Mouse (Mus musculus): ENCODE data around the gene Kcnh1. TPM values are rescaled to one million over a fixed set of nuclear protein-coding genes. Genes with fewer than 3 reads are reported as not detected.

Gene Kcnh1
- polyA plus RNA-seq, 1 experiment, result 0.01 TPM

DNA sequence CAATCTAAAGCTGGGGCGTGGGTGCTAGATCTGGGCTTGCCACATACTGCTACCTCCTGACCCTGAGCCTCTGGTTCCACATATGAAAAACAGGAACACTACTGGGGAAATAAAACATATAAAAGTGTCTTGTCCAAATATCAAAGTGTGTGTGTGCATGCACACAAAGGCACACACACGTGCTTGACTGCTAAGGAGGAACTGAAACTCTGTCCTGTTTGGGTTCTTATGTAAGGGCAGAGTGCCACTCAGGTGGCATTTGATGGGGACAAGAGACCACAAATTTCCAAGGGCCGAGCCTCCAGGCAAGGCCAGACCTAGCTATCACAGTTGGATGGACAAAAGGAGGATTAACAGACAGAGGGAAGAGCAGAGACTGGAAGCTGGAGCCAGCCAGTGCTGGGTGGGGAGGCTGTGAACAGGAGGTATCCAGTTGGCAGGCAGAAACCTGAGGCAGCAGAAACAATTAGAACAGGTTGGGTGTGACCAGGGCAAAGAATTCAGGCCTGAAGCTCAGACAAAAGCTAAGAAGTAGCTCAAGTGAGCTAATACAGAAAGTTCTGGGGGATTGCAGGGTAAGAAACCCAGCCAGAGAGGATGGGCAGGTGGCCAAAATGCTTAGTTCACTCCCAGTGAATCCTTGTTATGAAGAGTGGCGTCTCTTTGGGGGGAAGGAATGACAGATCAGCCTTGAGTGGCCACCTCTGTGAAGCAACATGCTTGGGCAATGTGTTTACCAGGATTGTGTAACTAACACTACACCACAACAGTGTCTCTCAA, 259.2 kb downstream of the Kcnh1 start:
- no peaks in the 10 kb centered on the region for H3K27me3 ChIP-seq (ENCODE audit: control insufficient read depth, insufficient read depth, insufficient read length)
- no peak overlapping the region for H3K4me2 ChIP-seq (ENCODE audit: low read depth)
- H3K36me3 ChIP-seq (ENCODE audit: control insufficient read depth, insufficient read depth), result no peaks in the 10 kb centered on the region
- TF ChIP-seq MAX (IDR thresholded peaks at IDR 0.05; ENCODE audit: low read depth), result no peak
- TF ChIP-seq POLR2AphosphoS2 (IDR thresholded peaks at IDR 0.05; ENCODE audit: insufficient read length, low read depth), result no peak
- TF ChIP-seq MYOG (IDR thresholded peaks at IDR 0.05; ENCODE audit: control insufficient read depth in 1 of 3, insufficient read depth in 1 of 3, insufficient read length in 2 of 3, low read depth in 2 of 3), result no peak
- TF ChIP-seq TCF12 (IDR thresholded peaks at IDR 0.05; ENCODE audit: insufficient read depth, poor library complexity, severe bottlenecking), result no peak
- TF ChIP-seq E2F4 (IDR thresholded peaks at IDR 0.05; ENCODE audit: insufficient read depth), result no peak
- TF ChIP-seq REST (IDR thresholded peaks at IDR 0.05; ENCODE audit: insufficient read depth, insufficient read length), result no peak
- no peak for TF ChIP-seq SRF (IDR thresholded peaks at IDR 0.05; ENCODE audit: control insufficient read depth, insufficient read length, low read depth)
- no peak for TF ChIP-seq TCF3 (IDR thresholded peaks at IDR 0.05; ENCODE audit: insufficient read length, low read depth)
- no peak for TF ChIP-seq CEBPB (IDR thresholded peaks at IDR 0.05; ENCODE audit: insufficient read depth, poor library complexity, severe bottlenecking)
- no peak for TF ChIP-seq MYOD1 (IDR thresholded peaks at IDR 0.05; ENCODE audit: control insufficient read depth in 1 of 3, insufficient read length in 2 of 3, low read depth in 2 of 3)
- no peak for TF ChIP-seq USF1 (IDR thresholded peaks at IDR 0.05; ENCODE audit: low read depth)
- TF ChIP-seq POLR2A (IDR thresholded peaks at IDR 0.05; ENCODE audit: insufficient read length, low read depth), result no peak
- H3K79me2 ChIP-seq (ENCODE audit: control insufficient read depth, insufficient read depth), result no peaks in the 10 kb centered on the region
- no peak overlapping the region for H3K4me3 ChIP-seq
- no peak overlapping the region for H3ac ChIP-seq (ENCODE audit: control insufficient read depth, insufficient read length)

DNA sequence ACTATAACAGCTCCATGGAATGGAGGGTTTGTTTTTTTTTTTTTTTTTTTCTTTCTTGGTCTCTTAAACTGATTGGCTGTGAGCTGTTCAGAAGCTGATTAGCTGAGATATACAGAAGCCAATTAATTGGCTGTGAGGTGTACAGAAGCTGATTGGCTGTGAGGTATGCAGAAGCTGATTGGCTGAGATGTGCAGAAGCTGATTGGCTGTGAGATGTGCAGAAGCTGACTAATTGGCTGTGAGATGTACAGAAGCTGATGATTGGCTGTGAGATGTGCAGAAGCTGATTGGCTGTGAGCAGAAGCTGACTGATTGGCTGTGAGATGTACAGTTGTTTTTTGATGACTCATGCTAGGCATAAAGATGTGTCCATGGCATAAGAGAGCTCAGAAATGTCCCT, 259.9 kb downstream of the Kcnh1 start:
- H3K36me3 ChIP-seq (ENCODE audit: control insufficient read depth, insufficient read depth), result no peaks in the 10 kb centered on the region
- H3ac ChIP-seq (ENCODE audit: control insufficient read depth, insufficient read length), result no peak overlapping the region
- no peaks in the 10 kb centered on the region for H3K79me2 ChIP-seq (ENCODE audit: control insufficient read depth, insufficient read depth)
- H3K4me2 ChIP-seq (ENCODE audit: low read depth), result no peak overlapping the region
- no peak for TF ChIP-seq MAX (IDR thresholded peaks at IDR 0.05; ENCODE audit: low read depth)
- no peak for TF ChIP-seq POLR2AphosphoS2 (IDR thresholded peaks at IDR 0.05; ENCODE audit: insufficient read length, low read depth)
- TF ChIP-seq POLR2A (IDR thresholded peaks at IDR 0.05; ENCODE audit: insufficient read length, low read depth), result no peak
- no peak for TF ChIP-seq CEBPB (IDR thresholded peaks at IDR 0.05; ENCODE audit: insufficient read depth, poor library complexity, severe bottlenecking)
- TF ChIP-seq TCF3 (IDR thresholded peaks at IDR 0.05; ENCODE audit: insufficient read length, low read depth), result no peak
- no peak for TF ChIP-seq MYOG (IDR thresholded peaks at IDR 0.05; ENCODE audit: control insufficient read depth in 1 of 3, insufficient read depth in 1 of 3, insufficient read length in 2 of 3, low read depth in 2 of 3)
- no peak for TF ChIP-seq E2F4 (IDR thresholded peaks at IDR 0.05; ENCODE audit: insufficient read depth)
- no peak for TF ChIP-seq MYOD1 (IDR thresholded peaks at IDR 0.05; ENCODE audit: control insufficient read depth in 1 of 3, insufficient read length in 2 of 3, low read depth in 2 of 3)
- no peak for TF ChIP-seq SRF (IDR thresholded peaks at IDR 0.05; ENCODE audit: control insufficient read depth, insufficient read length, low read depth)
- TF ChIP-seq REST (IDR thresholded peaks at IDR 0.05; ENCODE audit: insufficient read depth, insufficient read length), result no peak
- no peak for TF ChIP-seq USF1 (IDR thresholded peaks at IDR 0.05; ENCODE audit: low read depth)
- TF ChIP-seq TCF12 (IDR thresholded peaks at IDR 0.05; ENCODE audit: insufficient read depth, poor library complexity, severe bottlenecking), result no peak
- H3K27me3 ChIP-seq (ENCODE audit: control insufficient read depth, insufficient read depth, insufficient read length), result no peaks in the 10 kb centered on the region
- H3K4me3 ChIP-seq, result no peak overlapping the region

DNA sequence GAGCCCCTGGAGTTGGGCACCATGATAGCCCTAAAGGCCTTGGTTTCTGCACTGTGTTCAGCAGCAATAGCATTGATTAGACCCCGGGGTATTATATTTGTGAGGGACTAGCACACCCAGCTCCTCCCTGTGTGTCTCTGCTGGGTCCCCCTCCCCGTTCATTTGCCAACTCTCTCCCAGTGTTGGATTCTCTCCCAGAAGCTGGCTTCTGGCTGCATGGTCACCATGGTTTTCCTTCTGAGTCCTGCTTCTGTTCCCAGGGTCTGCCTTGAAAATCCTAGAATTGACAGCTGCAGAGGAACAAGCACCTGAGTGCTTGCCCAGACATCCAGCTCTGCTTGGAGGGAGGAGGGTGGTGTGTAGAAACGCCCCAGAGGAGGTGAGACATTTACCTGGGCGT, 261.1 kb downstream of the Kcnh1 start:
- no peak overlapping the region for H3K4me2 ChIP-seq (ENCODE audit: low read depth)
- no peaks in the 10 kb centered on the region for H3K27me3 ChIP-seq (ENCODE audit: control insufficient read depth, insufficient read depth, insufficient read length)
- no peak overlapping the region for H3K4me3 ChIP-seq
- TF ChIP-seq POLR2A (IDR thresholded peaks at IDR 0.05; ENCODE audit: insufficient read length, low read depth) (no peak), REST (IDR thresholded peaks at IDR 0.05; ENCODE audit: insufficient read depth, insufficient read length) (no peak), E2F4 (IDR thresholded peaks at IDR 0.05; ENCODE audit: insufficient read depth) (no peak), SRF (IDR thresholded peaks at IDR 0.05; ENCODE audit: control insufficient read depth, insufficient read length, low read depth) (no peak), TCF12 (IDR thresholded peaks at IDR 0.05; ENCODE audit: insufficient read depth, poor library complexity, severe bottlenecking) (no peak), MAX (IDR thresholded peaks at IDR 0.05; ENCODE audit: low read depth) (no peak), MYOG (IDR thresholded peaks at IDR 0.05; ENCODE audit: control insufficient read depth in 1 of 3, insufficient read depth in 1 of 3, insufficient read length in 2 of 3, low read depth in 2 of 3) (no peak), CEBPB (IDR thresholded peaks at IDR 0.05; ENCODE audit: insufficient read depth, poor library complexity, severe bottlenecking) (no peak), MYOD1 (IDR thresholded peaks at IDR 0.05; ENCODE audit: control insufficient read depth in 1 of 3, insufficient read length in 2 of 3, low read depth in 2 of 3) (no peak), TCF3 (IDR thresholded peaks at IDR 0.05; ENCODE audit: insufficient read length, low read depth) (no peak), POLR2AphosphoS2 (IDR thresholded peaks at IDR 0.05; ENCODE audit: insufficient read length, low read depth) (no peak), USF1 (IDR thresholded peaks at IDR 0.05; ENCODE audit: low read depth) (no peak)
- H3ac ChIP-seq (ENCODE audit: control insufficient read depth, insufficient read length), result no peak overlapping the region
- H3K79me2 ChIP-seq (ENCODE audit: control insufficient read depth, insufficient read depth), result no peaks in the 10 kb centered on the region
- H3K36me3 ChIP-seq (ENCODE audit: control insufficient read depth, insufficient read depth), result no peaks in the 10 kb centered on the region

DNA sequence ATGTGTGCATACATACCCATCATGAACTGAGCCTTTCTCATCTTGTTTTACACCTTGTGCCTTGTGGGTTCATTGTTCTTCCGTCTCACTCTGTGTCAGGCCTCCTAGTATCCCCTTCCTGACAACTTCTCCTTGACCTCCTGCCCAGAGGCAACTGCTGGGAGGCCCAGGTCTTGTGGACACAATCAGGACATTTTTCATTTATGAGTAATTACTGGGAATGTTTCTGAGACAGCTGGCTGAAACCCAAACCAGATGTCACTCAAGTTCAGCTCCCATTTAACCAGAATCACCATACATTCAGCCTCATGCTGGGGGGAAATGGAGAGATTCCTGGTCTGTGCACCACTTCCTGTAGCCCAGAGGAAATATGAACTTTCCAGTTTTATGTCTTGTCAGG, 263.9 kb downstream of the Kcnh1 start:
- Histone ChIP-seq H3K4me3 (no peak overlapping the region), H3K4me2 (ENCODE audit: low read depth) (no peak overlapping the region), H3ac (ENCODE audit: control insufficient read depth, insufficient read length) (no peak overlapping the region), H3K27me3 (ENCODE audit: control insufficient read depth, insufficient read depth, insufficient read length) (no peaks in the 10 kb centered on the region), H3K79me2 (ENCODE audit: control insufficient read depth, insufficient read depth) (no peaks in the 10 kb centered on the region), H3K36me3 (ENCODE audit: control insufficient read depth, insufficient read depth) (no peaks in the 10 kb centered on the region)
- no peak for TF ChIP-seq E2F4 (IDR thresholded peaks at IDR 0.05; ENCODE audit: insufficient read depth)
- no peak for TF ChIP-seq POLR2AphosphoS2 (IDR thresholded peaks at IDR 0.05; ENCODE audit: insufficient read length, low read depth)
- TF ChIP-seq MYOD1 (IDR thresholded peaks at IDR 0.05; ENCODE audit: control insufficient read depth in 1 of 3, insufficient read length in 2 of 3, low read depth in 2 of 3), result no peak
- no peak for TF ChIP-seq POLR2A (IDR thresholded peaks at IDR 0.05; ENCODE audit: insufficient read length, low read depth)
- no peak for TF ChIP-seq MAX (IDR thresholded peaks at IDR 0.05; ENCODE audit: low read depth)
- TF ChIP-seq MYOG (IDR thresholded peaks at IDR 0.05; ENCODE audit: control insufficient read depth in 1 of 3, insufficient read depth in 1 of 3, insufficient read length in 2 of 3, low read depth in 2 of 3), result no peak
- TF ChIP-seq USF1 (IDR thresholded peaks at IDR 0.05; ENCODE audit: low read depth), result no peak
- no peak for TF ChIP-seq SRF (IDR thresholded peaks at IDR 0.05; ENCODE audit: control insufficient read depth, insufficient read length, low read depth)
- TF ChIP-seq CEBPB (IDR thresholded peaks at IDR 0.05; ENCODE audit: insufficient read depth, poor library complexity, severe bottlenecking), result no peak
